Mouse (Mus musculus) embryonic facial prominence, embryonic 14.5 days (tissue): ENCODE measurements around the gene Mien1. TPM values are rescaled to one million over a fixed set of nuclear protein-coding genes. Genes with fewer than 3 reads are reported as not detected.

ENCODE experiments used
- ATAC-seq: fragments of 200-750 bp; cut with Nextera tagmentation; 2 replicates; pipeline ENCODE4 v1.8.0; 2017; ENCODE audit warnings: low read depth, moderate number of reproducible peaks, moderate TSS enrichment
- DNase-seq: peaks from one replicate; pipeline ENCODE4 v3.0.0-alpha.2; 2015; ENCODE audit warnings: low spot score
- H3K27ac ChIP-seq: fragments of 300-500 bp; sonication (generic); replicated peaks from 2 replicates; pipeline ENCODE4 v1.5.1; 2014; ENCODE audit warnings: low read depth, mild to moderate bottlenecking, low read length, moderate library complexity
- H3K27me3 ChIP-seq: fragments of 300-500 bp; sonication (generic); replicated peaks from 2 replicates; pipeline ENCODE4 v1.6.1; 2014; ENCODE audit warnings: low read length; ENCODE audit not compliant: control insufficient read depth, insufficient read depth
- H3K36me3 ChIP-seq: fragments of 300-500 bp; sonication (generic); 2 replicates; pipeline ENCODE4 v1.6.1; 2014; ENCODE audit warnings: low read length, mixed read lengths; ENCODE audit not compliant: control insufficient read depth, insufficient read depth
- H3K4me1 ChIP-seq: fragments of 300-500 bp; sonication (generic); 2 replicates; pipeline ENCODE4 v1.6.1; 2014; ENCODE audit warnings: antibody characterized with exemption, low read length; ENCODE audit not compliant: control insufficient read depth, insufficient read depth
- H3K4me2 ChIP-seq: fragments of 300-500 bp; sonication (generic); 2 replicates; pipeline ENCODE4 v1.6.1; 2014; ENCODE audit warnings: low read depth, mild to moderate bottlenecking, low read length, moderate library complexity, mixed read lengths
- H3K4me3 ChIP-seq: fragments of 300-500 bp; sonication (generic); 2 replicates; pipeline ENCODE4 v1.5.1; 2014; ENCODE audit warnings: low read depth, mild to moderate bottlenecking, low read length
- H3K9ac ChIP-seq: fragments of 300-500 bp; sonication (generic); 2 replicates; pipeline ENCODE4 v1.6.1; 2014; ENCODE audit warnings: low read depth, mild to moderate bottlenecking, low read length, moderate library complexity, mixed read lengths
- H3K9me3 ChIP-seq: fragments of 300-500 bp; sonication (generic); 2 replicates; pipeline ENCODE4 v1.6.1; 2016; ENCODE audit warnings: low read length; ENCODE audit not compliant: control insufficient read depth
- WGBS: fragments of 180-500 bp; shearing (Covaris S2); extraction: QIAGEN DNeasy Blood & Tissue Kit; methylation state at CpG from one replicate; pipeline ENCODE4 v1.1.7; 2014; 5-methylcytosine and 5-hydroxymethylcytosine counted together
- polyA plus RNA-seq: library from polyadenylated mRNA; unstranded; fragments of >200 nt; fragmentation: Nextera tagmentation; extraction: Ambion mirVana; gene quantifications from 2 replicates; pipeline ENCODE4 v1.2.1, GENCODE M21; 2014

Mien1 gene
- polyA plus RNA-seq, result 92.4 and 102 TPM in 2 replicates

DNA sequence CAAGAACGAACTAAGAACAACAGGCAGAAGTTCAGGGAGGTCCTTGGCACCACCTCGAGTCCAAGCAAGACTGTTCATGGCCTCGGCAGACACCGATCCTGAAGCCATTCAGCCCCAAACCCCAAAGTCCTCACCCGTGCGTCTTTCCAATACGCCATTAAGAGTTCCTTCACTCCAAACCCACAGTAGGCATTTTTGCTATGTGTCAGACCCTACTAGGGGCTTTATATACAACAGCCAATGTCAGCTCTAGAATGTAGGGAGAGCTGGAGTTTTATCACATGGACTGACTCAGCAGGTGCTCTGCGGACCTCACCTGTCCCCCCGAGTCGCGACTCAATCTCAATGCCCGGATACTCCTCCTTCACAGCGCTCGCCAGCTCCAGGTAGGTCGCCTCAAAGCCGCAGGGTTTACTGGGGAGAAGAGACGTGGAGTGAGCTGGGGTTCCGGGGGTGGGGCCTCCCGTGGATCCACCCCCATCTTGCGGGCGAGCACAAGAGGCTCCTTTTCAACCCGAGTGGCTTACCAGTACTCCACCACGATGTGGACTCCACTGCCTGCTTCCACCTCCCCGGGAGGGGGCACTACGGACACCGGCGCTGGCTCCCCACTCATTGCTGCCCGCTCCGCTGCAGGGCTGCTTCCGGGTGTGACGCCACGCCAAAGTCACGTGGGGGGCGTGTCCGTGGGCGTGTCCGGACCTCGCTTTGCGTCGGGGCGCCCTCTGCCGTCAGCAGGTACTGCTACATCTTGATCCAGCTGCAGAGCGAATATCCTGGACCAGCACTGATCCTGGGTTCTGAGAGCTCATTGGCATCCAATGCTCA lies at the start of gene Mien1:
Gene Mien1, minus strand, starts transcription at position 661 of the 828 bp plus-strand sequence.
- Histone ChIP-seq H3K4me2 (peak within 1 kb of the TSS; percentile 78), H3K27me3 (no peaks in the 10 kb centered on the region), H3K4me1 (no peaks in the 10 kb centered on the region), H3K27ac (no peak within 1 kb of the TSS; the same call in 1 of the 2 replicates), H3K36me3 (peaks cover 40% of the 10 kb centered on the region), H3K9me3 (no peaks in the 10 kb centered on the region), H3K4me3 (peak within 1 kb of the TSS; percentile 53), H3K9ac (peak within 1 kb of the TSS; percentile 69)
- DNase-seq, result peak; percentile 91
- ATAC-seq, result peak; percentile 91
- 1% methylated on average over 33 of the region's 43 CpGs for WGBS

DNA sequence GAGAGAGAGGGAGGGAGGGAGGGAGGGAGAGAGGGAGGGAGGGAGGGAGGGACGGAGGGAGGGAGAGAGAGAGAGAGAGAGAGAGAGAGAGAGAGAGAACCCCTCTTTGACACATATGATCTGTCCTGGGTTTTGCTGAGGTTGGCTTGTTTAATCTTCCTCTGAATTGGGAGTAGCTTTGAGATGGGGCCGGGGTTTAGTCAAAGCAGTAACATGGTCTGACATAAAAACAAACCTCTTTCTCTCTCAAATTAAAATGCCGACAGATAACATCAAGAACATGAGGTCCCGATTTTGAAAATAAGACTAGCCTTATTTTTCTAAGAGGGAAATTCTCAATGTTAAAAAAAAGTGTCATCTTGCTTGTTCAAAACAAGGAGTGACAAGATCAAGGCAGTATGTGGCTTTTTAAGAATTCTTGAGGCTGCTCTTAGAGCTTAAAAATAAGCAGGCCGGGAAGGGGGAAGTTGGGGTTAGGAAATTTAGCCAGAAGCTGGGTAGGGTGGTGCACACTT lies 48.8 kb upstream of the Mien1 start:
- ATAC-seq (no peak), DNase-seq (no peak)
- Histone ChIP-seq H3K4me1 (no peaks in the 10 kb centered on the region; the same call in 1 of the 2 replicates), H3K9ac (no peak overlapping the region), H3K9me3 (no peaks in the 10 kb centered on the region), H3K4me2 (no peak overlapping the region), H3K27me3 (no peaks in the 10 kb centered on the region; the same call in 1 of the 2 replicates), H3K4me3 (no peak overlapping the region), H3K36me3 (no peaks in the 10 kb centered on the region), H3K27ac (no peak overlapping the region)
- WGBS, result 49% methylated on average over 5 of the region's 5 CpGs

DNA sequence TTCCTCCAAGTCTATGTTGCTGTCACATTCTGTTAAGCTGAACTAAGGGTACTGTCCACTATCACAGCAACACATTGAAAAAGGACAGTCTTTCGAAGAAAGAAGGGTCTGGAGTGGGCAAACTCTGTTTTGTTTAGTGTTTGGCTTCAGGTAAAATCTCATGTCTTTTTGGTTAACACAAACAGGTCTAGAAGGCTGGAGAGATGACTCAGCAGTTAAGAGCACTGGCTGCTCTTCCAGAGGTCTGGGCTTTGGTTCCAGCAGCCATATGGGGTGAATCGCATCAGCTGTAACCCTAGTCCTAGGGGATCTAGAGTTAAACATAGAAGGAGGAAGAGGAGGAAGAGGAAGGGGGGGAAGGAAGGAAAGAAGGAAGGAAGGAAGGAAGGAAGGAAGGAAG lies 47.0 kb upstream of the Mien1 start:
- 81% methylated on average over 2 of the region's 2 CpGs for WGBS
- H3K4me1 ChIP-seq, result no peaks in the 10 kb centered on the region
- no peak overlapping the region for H3K27ac ChIP-seq
- no peak overlapping the region for H3K9ac ChIP-seq
- no peaks in the 10 kb centered on the region for H3K9me3 ChIP-seq
- DNase-seq, result no peak
- no peaks in the 10 kb centered on the region for H3K36me3 ChIP-seq
- no peaks in the 10 kb centered on the region; the same call in 1 of the 2 replicates for H3K27me3 ChIP-seq
- no peak overlapping the region for H3K4me2 ChIP-seq
- ATAC-seq, result no peak
- H3K4me3 ChIP-seq, result no peak overlapping the region

DNA sequence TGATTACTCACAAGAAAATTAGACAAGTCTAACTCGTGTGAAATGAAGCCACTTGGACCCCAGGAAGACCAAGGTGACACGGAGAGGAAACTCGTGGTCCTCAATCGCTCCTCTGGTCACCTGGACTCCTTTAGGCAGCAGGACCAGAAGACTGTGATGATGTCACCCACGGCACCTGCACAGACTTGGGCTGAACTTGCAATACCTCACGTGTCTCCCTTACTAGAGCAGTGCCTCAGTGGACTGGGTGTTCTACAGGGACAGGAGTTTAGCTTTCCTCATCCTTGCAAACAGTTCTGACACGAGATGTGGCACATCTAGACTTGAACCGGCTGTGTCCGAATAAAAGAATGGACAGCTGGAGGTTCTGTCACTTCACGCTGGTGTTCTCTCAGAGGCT lies 43.3 kb upstream of the Mien1 start:
- Histone ChIP-seq H3K4me1 (no peaks in the 10 kb centered on the region), H3K27me3 (no peaks in the 10 kb centered on the region), H3K4me2 (no peak overlapping the region), H3K27ac (no peak overlapping the region), H3K4me3 (no peak overlapping the region), H3K9me3 (no peaks in the 10 kb centered on the region), H3K9ac (no peak overlapping the region), H3K36me3 (no peaks in the 10 kb centered on the region)
- 81% methylated on average over 10 of the region's 10 CpGs for WGBS
- ATAC-seq, result no peak
- no peak for DNase-seq

DNA sequence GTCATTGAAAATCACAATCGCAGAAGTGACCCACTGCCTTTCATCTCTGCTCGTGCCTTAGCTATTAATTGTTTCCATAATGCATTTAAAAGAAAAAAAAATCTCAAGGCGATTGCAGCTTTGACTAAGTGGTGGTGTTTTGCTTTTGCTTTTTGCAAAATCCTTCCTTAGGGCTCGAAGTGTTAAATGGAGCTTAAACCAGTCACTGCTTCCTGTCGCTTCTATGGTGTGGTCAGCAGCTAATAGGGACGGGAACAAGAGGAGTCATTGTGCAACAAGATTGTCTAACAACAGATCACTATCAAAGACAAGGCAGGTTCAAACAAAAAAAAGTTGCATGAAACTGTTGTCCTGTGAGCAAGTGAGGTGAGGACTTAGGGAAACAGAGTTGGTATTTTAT lies 42.4 kb upstream of the Mien1 start:
- Histone ChIP-seq H3K9ac (no peak overlapping the region), H3K27ac (no peak overlapping the region), H3K36me3 (no peaks in the 10 kb centered on the region), H3K4me2 (no peak overlapping the region), H3K27me3 (no peaks in the 10 kb centered on the region), H3K4me3 (no peak overlapping the region), H3K4me1 (no peaks in the 10 kb centered on the region), H3K9me3 (no peaks in the 10 kb centered on the region)
- ATAC-seq (no peak), DNase-seq (no peak)
- WGBS, result 41% methylated on average over 6 of the region's 6 CpGs

DNA sequence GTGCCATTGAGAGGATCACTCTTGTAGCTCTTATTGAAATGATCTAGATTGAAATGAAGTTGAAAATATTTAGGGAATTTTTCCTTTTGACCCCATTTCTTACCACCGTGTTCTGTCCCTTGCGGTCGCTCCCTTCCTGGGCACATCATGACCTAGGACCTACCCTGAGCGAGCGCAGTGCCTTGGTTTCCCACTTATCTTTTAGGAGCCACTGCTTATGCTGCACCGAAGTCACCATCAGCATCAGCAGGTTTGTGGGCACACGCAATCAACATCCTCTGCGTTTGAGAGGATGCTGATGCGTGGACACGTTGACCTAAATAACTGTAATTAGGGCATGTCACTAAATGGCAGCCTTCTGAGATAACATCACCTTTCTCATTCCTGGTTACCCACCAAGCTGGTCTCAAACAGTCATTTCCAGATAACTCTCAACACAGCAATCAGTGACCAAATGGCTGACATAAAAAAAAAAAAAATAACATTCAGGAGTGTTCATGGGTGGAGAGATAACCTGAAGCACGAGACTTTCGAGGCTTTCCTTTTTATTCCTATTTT lies 41.2 kb upstream of the Mien1 start:
- Histone ChIP-seq H3K4me1 (no peaks in the 10 kb centered on the region), H3K4me2 (no peak overlapping the region), H3K4me3 (no peak overlapping the region), H3K27me3 (no peaks in the 10 kb centered on the region), H3K9me3 (no peaks in the 10 kb centered on the region), H3K9ac (no peak overlapping the region), H3K36me3 (no peaks in the 10 kb centered on the region), H3K27ac (no peak overlapping the region)
- 77% methylated on average over 12 of the region's 12 CpGs for WGBS
- ATAC-seq (no peak), DNase-seq (no peak)

DNA sequence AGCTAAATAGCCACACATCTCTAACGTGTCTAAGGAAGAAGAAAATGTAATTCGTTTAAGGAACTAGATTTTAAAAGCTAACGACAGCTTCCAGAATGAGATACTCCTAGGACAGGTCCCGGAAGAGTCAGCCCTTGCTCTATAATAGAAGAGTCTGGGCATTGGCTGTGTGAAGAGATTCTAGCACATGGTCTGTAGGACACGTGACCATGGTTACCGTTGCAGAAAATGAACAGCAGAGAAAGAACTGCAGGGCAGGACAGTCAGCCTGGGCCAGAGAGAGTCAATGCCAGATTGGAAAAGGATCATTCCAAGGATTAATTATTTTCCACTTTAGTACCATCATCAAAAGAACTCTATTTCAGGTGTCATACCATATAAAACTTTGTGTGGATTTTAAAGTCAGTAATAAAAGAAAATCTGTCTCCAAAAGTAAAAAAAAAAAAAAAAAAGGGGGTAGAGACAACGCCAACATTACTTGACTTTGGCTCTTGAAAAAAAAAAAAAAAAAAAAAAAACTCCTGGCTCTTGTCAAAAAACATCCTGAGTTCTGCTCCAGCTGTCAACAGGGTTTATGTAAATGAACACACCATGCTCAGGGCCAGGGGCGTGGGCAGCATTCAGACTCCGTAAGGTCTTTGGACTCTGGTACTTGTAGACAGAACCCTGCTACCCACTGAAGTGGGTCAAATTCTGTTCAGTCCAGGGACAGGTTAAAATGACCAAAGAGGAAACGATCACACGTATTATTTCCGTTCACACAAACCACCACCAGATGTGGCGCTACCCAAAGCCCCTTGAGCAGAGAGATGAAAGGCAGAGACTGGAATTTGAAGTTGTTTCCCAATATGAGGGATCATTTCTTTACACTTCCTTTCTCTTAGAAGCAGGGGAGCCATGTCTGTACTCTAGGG lies 40.5 kb upstream of the Mien1 start:
- H3K9ac ChIP-seq, result no peak overlapping the region
- H3K4me3 ChIP-seq, result no peak overlapping the region
- no peaks in the 10 kb centered on the region for H3K27me3 ChIP-seq
- ATAC-seq (no peak), DNase-seq (no peak)
- H3K4me1 ChIP-seq, result no peaks in the 10 kb centered on the region
- H3K36me3 ChIP-seq, result no peaks in the 10 kb centered on the region
- no peaks in the 10 kb centered on the region for H3K9me3 ChIP-seq
- 54% methylated on average over 13 of the region's 13 CpGs for WGBS
- H3K4me2 ChIP-seq, result no peak overlapping the region
- no peak overlapping the region for H3K27ac ChIP-seq

DNA sequence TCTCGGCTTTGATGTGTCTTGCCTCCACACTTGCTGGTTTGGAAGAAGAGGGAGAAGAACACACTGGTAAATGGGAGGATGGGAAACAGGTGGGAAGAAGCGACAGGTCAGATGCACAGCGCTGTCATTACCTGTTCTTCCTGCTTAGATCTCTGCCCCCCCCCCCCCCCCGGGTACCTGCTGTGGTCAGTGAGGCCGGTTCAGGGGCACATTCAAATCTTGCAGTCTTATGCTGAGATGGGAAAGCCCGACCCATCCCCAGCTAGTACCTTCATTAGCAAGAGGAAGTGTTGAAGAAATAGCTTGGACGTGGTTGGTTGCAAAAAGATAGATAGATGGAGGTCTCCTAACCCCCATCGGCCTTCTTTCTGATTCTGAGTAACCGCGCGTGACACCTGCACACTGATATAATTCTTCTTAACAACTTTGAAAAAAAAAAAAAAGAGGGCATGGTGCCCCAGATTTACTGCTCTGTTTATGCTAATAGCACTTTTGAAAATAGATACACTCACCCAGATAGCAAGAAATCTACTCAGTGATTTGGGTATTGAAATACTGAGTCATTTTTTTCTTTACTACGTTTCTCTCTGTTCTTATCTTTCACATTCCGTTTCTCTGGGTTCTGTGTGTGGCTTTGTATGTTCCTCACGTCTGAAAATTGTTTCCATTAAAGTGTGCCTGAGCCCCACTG lies 38.4 kb upstream of the Mien1 start:
- Histone ChIP-seq H3K27me3 (no peaks in the 10 kb centered on the region), H3K4me2 (no peak overlapping the region), H3K4me1 (no peaks in the 10 kb centered on the region), H3K4me3 (no peak overlapping the region), H3K9me3 (no peaks in the 10 kb centered on the region), H3K27ac (no peak overlapping the region), H3K36me3 (no peaks in the 10 kb centered on the region), H3K9ac (no peak overlapping the region)
- no peak for DNase-seq
- no peak for ATAC-seq
- 65% methylated on average over 13 of the region's 14 CpGs for WGBS
